Mouse (Mus musculus): ENCODE results near the gene Mocs3. TPM values are rescaled to one million over a fixed set of nuclear protein-coding genes. Genes with fewer than 3 reads are reported as not detected.
A peak's percentile ranks its signal among the peaks of the same experiment; 100 is the strongest.

Mocs3 gene
- total RNA-seq, 1 experiment from 2014 or later = 16.0 TPM

GRCm38 (mm10) chr2:168242841-168243240 is 12.4 kb downstream of the Mocs3 start:
- DNase-seq = no peak

- DNase-seq = no peak
Measured at GRCm38 (mm10) chr2:168243278-168243677, 12.9 kb downstream of the Mocs3 start.

- no peak for DNase-seq
Measured at GRCm38 (mm10) chr2:168245571-168245970, 15.1 kb downstream of the Mocs3 start.

- no peak for DNase-seq
Measured at GRCm38 (mm10) chr2:168248167-168248855, 17.9 kb downstream of the Mocs3 start.

- DNase-seq = no peak
Measured at GRCm38 (mm10) chr2:168248856-168249245, 18.4 kb downstream of the Mocs3 start.

- peak; percentile 72 for DNase-seq
Measured at GRCm38 (mm10) chr2:168250270-168250669, 19.8 kb downstream of the Mocs3 start.

GRCm38 (mm10) chr2:168252639-168253292 is 22.3 kb downstream of the Mocs3 start:
- DNase-seq = no peak

- no peak for DNase-seq
Measured at GRCm38 (mm10) chr2:168253822-168254221, 23.4 kb downstream of the Mocs3 start.

- DNase-seq = no peak
Measured at GRCm38 (mm10) chr2:168256506-168256905, 26.1 kb downstream of the Mocs3 start.

GRCm38 (mm10) chr2:168257188-168257587 is 26.8 kb downstream of the Mocs3 start:
- no peak for DNase-seq

- no peak for DNase-seq
Measured at GRCm38 (mm10) chr2:168259046-168259445, 28.6 kb downstream of the Mocs3 start.

- DNase-seq = no peak
Measured at GRCm38 (mm10) chr2:168260124-168260523, 29.7 kb downstream of the Mocs3 start.

GRCm38 (mm10) chr2:168260900-168261299 is 30.5 kb downstream of the Mocs3 start:
- no peak for DNase-seq

- peak; percentile 30 for DNase-seq
Measured at GRCm38 (mm10) chr2:168268033-168268432, 37.6 kb downstream of the Mocs3 start.

- DNase-seq = no peak
Measured at GRCm38 (mm10) chr2:168273387-168273786, 43.0 kb downstream of the Mocs3 start.

- DNase-seq = peak; percentile 78
Measured at GRCm38 (mm10) chr2:168274374-168274935, 44.0 kb downstream of the Mocs3 start.

GRCm38 (mm10) chr2:168280729-168281581 is 50.5 kb downstream of the Mocs3 start:
- peak; percentile 76 for DNase-seq

- DNase-seq = no peak
Measured at GRCm38 (mm10) chr2:168281582-168281981, 51.2 kb downstream of the Mocs3 start, which contains the start of gene Kcng1. Kcng1 (minus strand) TSS chr2:168281736.

All from adrenal gland, postnatal 25 days (tissue).